9 mouse cellular contexts compared by ENCODE assay signal in genomic region chr9:61214943-61215342, GRCm38 (mm10).
A peak's percentile ranks its signal among the peaks of the same experiment; 100 is the strongest.
DNase-seq lines count a peak whose midpoint lies in the region; ATAC-seq lines count a peak whose summit lies in the region.
"Had no signal": no experiment of that assay in that cellular context is flagged by ENCODE, and none has a peak within 500 bp of the region (broad histone marks: within the 10 kb centered on the region; RNA-seq: fewer than 3 reads in every experiment).

No protein-coding gene starts in this region.

- 27% methylated on average over 6 of the region's 6 CpGs for WGBS in limb, embryonic 13.5 days

- peaks cover 24% of the 10 kb centered on the region for H3K27me3 ChIP-seq in limb, embryonic 13.5 days

- peak overlapping the region; percentile 28; the same call in 1 of the 2 replicates for H3K27ac ChIP-seq in limb, embryonic 13.5 days

- no peaks in the 10 kb centered on the region for H3K9me3 ChIP-seq in limb, embryonic 13.5 days

- ATAC-seq in limb, embryonic 13.5 days (ENCODE audit: low FRiP score, low read depth) = peak; percentile 61
- ATAC-seq: forebrain, postnatal 0 days had no signal

- H3K4me2 ChIP-seq in limb, embryonic 13.5 days (replicated peaks) = no peak overlapping the region

- no peak overlapping the region for H3K9ac ChIP-seq in limb, embryonic 13.5 days
- H3K9ac ChIP-seq: forebrain, postnatal 0 days had no signal

- peaks cover 25% of the 10 kb centered on the region for H3K4me1 ChIP-seq in limb, embryonic 13.5 days

- no peak overlapping the region for H3K4me3 ChIP-seq in limb, embryonic 13.5 days

- no peaks in the 10 kb centered on the region for H3K36me3 ChIP-seq in limb, embryonic 13.5 days

- DNase-seq in adrenal gland, adult 2 months = peak; percentile 14
- no peak for DNase-seq in adrenal gland, postnatal 25 days
- peak; percentile 54 for DNase-seq in urinary bladder, postnatal 14 days (ENCODE audit: low spot score)
- no peak for DNase-seq in urinary bladder, postnatal 10 days (ENCODE audit: low spot score)
- DNase-seq in T-cell, adult 2 months (ENCODE audit: low spot score) = no peak
- DNase-seq in right cerebral cortex, adult 2 months (ENCODE audit: low spot score in 2 of 2) = no peak
- no peak for DNase-seq in spleen, postnatal 36 days (ENCODE audit: low spot score in 2 of 2)
- DNase-seq: forebrain, postnatal 0 days had no signal

Comparison
In these comparisons a context has a peak if more than half of its experiments do, and no peak if none do; other contexts are left out.
1. DNase-seq: peak in adrenal gland, adult 2 months (single experiment) and urinary bladder, postnatal 14 days (single experiment); none in adrenal gland, postnatal 25 days (single experiment), urinary bladder, postnatal 10 days (single experiment), T-cell, adult 2 months (single experiment), right cerebral cortex, adult 2 months (0 of 2) and spleen, postnatal 36 days (0 of 2).